Mouse (Mus musculus): ENCODE measurements at regions not wholly inside any gene's neighbourhood (a gene's known extent, or its start where the extent isn't known, plus 50 kb on each side); places are given as distances from the start of the nearest gene placed in this dataset.

DNA sequence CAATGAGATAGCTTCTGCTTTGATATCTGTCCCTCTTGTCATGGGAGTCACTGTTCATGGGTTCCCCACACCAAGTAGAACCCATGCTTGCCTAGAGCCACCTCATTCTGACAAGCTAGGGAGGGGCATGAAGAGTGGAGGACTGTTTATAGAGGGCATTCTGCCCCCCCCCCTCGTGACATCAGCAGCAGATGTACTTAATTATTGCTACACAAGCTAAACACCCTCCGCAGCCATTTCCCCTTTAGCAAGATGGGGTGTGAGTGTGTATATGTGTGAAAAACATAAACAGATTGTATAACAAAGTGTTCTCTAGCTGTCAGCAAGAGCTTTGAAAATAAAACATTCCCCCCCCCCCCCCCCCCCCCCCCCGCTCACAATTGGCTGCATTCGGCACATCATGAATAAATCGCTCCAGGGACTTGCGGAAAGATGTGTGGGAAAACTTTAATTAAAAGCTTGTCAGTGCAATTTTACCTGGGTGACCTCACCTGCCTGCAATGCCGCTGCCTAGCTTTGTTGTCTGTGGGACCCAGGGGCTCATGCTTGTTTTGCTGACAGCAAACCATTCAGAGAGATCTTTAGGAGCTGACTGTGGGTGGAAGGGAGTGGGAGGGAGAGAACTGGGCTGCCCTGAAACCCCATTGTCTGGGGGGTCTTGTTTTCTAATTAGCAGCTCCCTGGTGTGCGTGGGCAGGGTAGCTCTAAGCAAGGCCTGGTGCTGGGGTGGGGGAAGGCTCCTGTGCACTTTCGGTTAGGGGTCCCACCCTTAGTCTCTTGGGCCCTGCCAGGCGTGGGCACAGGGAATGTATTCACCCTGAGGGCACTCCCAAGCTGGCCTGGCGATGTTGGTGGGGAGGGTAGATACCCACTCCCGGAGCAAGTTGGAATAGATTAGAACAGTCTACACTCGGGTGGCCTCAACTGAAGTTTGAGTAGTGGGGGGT, 63.4 kb downstream of the Irx2 start:
- DNase-seq (ENCODE audit: low spot score in 2 of 2), result no peak

DNA sequence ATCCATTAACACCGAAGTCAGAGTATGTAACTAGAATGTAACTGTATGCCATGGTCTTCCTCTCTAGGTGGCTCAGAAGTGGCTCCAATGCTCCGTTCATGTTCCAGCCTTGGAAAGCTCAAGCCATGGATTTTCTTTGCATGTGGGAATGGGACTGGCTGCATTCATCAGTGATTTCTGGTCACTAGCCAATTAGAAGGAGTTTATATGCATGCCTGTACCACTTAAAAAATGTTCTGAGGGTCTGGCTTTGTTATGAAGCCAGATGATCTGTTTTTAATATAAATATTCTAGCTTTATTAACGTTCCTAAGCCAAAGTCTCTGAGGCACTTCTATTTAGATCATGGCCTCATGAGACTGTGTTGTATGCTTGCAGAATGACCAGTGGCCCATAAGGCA, 78.8 kb downstream of the Irx2 start:
- no peak for DNase-seq (ENCODE audit: low spot score in 2 of 2)

DNA sequence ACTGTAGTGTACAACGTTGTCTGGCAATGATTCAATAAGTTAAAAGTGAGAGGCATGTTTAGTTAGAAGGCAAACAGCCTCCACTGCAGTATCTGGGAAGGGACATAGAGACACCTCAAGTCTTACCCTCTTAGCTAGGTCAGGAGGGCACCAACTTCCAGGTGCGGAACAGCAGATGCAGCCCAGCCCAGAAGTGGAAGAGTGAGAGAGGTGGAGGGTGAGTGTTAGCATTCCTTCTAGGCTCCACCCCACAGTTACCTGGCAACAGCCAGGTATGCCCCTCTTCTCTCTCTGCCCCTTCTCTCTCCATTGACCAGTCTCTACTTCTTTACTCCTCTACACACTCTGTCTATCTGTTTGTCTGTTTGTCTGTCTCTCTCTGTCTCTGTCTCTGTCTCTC, 80.1 kb downstream of the Irx2 start:
- DNase-seq (ENCODE audit: low spot score in 2 of 2), result no peak

DNA sequence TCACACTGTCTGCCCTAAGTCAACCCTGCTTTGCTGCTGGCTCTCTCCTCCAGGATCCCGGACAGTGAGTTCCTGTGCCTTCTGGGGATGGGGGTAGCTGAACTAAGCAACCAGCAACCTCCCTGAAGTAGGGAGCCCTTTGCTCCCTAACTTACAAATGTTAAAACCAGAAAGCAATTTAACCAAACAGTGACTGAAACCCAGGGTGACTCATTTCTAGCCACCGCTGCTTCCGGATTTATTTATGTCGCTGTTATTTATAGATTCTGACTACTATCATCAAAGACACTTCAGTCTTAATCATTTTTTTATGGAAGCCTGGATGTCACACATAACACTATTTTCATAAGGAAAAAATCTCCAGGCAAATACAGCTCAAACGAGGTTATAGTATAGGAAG, 81.4 kb downstream of the Irx2 start:
- DNase-seq (ENCODE audit: low spot score in 2 of 2), result no peak

DNA sequence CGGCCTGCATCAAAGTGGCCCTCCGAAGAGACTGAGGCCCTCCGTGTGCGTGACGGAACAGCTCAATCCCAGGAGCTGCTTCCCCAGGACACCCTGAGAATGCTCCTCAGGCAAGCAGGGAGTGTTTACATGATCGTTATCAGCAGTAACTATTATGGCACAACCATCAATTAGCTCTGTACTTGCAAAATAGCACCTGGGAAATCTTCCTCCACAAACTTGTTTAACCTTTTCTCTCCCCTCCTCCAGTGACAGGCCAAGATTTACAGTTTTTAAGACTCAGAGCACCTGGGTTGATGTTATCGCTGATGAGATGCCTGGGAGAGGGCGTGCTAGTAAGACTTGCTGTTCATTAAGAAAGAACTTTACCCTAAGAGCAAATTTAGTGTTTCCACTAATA, 82.5 kb downstream of the Irx2 start:
- no peak for DNase-seq (ENCODE audit: low spot score in 2 of 2)

DNA sequence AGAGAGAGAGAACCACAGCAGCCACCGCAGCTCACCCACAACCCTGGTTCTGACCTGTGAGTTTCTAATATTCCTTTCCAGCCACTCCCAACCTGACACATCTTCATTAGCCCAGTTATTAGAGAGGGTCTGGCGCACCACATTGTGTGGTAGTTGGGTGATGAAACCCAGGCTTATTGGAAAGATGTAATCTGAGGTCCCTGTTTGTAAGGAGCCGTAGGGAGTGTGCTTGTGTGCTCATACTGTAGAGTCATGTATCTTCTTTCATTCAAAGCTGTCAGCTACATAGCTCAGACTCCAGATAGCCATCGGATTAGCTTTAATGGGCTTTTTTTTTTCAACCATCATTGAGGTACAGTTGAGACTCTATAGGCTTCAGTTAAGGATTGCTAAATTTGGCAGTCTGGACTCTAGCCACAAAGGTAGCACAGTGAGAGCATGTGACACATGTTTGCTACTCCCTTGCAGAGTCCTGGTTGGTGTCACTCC, 83.3 kb downstream of the Irx2 start:
- DNase-seq (ENCODE audit: low spot score in 2 of 2), result no peak

DNA sequence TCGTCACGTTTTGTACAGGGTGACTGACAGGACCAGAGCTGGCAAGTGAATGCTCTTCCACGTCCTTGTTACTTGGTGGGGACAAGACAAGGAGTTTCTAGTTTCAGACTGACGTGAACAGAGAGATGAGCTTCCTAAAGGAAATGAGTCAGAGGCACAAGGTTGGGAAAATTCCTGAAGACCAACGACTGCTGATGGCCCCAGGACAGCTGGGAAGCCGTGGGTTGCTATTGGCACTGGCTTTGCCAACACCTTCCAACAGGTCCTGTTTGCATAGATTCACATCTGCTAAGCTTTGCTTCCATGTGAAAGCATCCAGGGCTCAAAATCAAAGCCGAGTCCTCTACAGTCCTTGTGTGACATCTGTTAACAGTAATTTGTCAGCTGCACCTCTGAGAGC, 86.2 kb downstream of the Irx2 start:
- DNase-seq (ENCODE audit: low spot score in 2 of 2), result no peak

DNA sequence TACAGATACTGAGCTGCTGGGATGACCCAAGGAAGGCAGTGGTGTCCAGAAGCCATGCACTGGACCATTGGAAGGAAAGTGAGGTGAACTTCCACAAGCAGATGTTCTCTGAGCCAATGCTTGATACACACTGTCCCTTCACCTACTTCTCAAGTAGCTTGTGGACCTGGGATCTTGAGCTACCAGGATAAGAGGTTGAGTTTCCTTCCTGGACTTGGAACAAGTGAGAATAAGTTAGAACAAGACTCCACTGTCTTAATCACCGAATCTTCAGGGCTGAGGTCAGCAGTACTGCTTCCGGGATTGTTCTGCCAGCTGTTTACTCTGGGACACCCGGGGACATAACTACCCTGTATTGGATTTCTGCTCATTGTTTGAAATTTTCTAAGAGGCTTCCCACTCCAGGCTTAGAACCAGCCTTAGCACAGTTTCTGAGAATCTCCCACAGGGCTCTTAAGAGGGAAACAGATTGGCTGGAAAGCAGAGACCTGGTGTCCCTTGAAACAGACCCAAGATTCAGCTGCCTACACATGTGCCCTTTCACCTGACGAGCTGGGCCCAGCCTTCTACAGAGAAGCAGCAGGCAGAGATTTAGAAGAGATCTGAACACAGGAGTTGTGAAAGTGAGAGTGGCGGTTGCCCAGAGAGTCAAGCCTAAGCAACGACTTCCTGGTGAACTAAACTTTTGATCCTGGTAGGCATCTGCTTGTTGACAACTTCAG, 87.5 kb downstream of the Irx2 start:
- no peak for DNase-seq (ENCODE audit: low spot score in 2 of 2)

DNA sequence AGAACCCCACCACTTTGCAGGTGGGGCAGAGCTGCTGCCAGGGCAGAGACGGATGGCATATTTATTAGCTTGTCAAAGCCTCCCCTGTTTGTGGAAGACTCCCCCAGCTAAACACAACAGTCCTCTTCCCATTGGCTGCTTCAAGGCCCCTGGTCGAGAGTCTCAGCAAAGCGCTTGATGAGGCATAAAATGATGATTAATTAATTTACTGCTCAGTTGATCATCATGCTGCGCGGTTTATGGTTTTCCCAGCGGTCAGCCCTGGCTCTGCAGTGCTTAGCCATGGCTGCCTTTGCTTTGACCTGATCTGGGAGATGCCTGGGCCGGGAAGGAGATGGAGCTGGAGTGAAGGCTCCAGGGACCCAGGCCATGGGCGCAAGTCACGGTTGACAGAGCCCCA, 98.5 kb downstream of the Irx2 start:
- DNase-seq (ENCODE audit: low spot score in 2 of 2), result no peak

DNA sequence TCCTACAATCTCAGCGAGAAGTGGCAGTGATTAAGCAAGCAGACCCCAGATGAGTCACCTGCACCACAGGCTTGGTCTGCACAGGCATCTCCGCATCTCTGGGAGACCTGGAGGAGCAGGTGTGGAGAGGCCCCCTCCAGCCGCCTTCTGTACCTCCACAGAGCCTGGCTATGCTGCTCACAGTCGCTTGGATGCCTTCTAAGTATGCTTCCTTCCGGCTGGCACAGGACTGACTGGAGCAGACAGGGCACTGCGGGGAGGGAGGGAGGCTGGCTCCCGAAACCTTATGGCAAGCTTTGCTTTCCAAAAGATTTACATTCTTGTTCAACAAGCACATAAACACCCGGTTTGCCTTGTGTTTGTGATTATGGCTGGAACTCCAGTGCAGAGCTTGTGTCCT, 107.3 kb downstream of the Irx2 start:
- no peak for DNase-seq (ENCODE audit: low spot score in 2 of 2)

DNA sequence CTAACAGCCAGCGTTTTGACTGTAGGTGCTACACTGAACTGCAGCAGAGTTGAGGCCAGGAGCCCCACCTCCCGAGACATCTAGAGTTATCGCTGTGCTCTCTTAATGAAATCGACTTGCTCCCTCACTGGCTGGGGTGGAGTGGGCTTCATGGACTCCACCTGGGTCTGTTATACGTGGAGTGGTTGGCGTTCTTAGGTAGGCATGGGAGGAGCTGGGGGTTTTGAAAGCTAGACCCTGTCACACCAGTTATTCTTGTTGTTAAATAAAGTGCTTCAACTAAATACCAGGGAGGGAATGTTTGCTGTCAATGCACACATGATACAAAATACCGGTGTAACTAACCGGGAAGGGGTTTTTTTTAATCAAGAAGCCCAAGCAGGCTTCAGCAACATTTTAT, 108.4 kb downstream of the Irx2 start:
- no peak for DNase-seq (ENCODE audit: low spot score in 2 of 2)

DNA sequence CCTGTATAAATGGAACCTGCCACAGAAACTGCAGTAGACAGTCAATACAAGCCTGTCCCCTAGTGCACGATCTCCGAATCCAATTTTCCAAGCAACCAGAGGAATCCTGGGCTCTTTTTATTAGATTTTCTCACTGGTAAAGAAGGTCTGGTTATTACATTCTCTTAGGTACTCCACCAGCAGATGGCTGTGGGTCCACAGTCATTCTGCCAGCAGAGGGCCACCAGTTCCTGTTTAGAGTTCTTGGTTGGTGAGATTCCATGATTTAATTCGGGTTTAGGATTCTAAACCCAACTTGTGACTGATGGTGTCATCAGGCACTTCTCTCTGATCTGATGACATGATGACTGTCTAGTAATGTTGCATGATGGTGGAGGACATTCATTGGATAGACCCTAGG, 118.6 kb downstream of the Irx2 start:
- no peak for DNase-seq (ENCODE audit: low spot score in 2 of 2)

DNA sequence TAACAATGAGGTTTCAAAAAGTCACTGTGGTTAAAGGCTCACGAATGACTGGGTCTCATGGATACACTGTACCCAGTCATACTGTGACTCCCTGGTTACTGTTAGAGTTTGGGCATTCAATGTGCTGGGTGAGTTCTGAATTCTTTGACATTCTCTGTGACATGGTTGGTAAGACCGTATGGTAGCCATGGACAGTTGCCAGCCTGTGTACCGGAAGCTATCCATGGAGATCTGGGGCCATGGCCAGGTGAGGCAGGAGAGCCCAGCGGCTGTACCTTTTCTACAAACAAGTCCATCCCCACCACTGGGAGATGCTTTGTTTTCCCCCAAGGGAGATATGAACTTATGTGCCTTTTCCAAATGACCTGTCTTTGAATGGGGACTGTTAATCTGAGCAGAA, 126.4 kb downstream of the Irx2 start:
- no peak for DNase-seq (ENCODE audit: low spot score in 2 of 2)

DNA sequence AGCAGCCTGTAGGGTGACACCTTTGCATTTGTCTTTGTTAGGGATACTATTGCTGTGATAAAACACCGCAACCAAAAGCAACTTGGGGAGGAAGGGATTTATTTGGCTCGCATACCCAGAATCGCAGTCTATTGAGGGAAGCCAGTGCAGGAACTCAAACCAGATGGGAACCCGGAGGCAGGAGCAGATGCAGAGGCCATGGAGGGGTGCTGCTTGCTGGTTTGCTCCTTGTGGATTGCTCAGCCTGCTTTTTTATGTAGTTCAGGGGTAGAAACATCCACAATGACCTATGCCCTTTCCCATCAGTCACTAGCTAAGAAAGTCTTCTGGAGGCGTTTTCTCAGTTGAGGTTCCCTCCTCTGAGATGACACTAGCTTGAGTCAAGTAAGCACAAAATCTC, 133.9 kb downstream of the Irx2 start:
- no peak for DNase-seq (ENCODE audit: low spot score in 2 of 2)

DNA sequence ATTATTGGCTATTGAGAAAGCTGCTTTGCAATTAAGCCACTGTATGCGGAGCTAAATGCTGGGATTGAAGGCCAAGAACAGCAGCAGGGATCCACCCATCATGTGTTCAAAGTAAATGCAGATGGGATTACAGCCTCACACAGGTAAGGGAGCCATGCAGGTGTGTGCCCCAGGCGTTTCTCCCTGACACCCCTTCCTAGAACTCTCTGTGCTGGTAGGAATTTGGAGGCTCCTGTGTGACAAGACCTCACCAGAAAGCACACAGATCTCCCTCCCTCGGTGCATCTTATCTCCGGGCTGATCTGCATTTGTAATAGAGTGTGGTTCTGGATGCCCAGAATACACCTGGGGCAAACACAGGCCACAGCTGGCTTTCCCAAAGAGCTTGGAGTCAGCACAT, 134.7 kb downstream of the Irx2 start:
- DNase-seq (ENCODE audit: low spot score in 2 of 2), result no peak

DNA sequence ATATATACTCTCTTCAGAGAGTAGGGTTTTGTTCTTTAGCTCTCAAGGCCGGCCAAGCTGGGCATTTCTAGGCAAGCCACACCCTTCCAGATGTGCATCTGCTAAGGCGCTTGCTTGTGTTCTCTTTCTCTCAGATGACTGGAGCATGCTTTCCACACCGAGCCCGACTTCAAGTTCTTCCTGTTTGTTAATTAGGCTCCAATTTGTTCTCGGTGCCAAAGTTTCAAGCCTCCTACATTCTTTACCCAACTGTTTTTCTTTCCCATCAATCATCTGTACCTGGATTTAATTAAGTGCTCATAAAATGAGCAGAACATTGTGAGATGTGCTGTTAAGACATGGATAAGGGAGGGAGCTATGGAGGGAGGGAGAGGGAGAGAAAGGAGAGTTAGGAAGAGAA, 138.7 kb downstream of the Irx2 start:
- no peak for DNase-seq (ENCODE audit: low spot score in 2 of 2)

DNA sequence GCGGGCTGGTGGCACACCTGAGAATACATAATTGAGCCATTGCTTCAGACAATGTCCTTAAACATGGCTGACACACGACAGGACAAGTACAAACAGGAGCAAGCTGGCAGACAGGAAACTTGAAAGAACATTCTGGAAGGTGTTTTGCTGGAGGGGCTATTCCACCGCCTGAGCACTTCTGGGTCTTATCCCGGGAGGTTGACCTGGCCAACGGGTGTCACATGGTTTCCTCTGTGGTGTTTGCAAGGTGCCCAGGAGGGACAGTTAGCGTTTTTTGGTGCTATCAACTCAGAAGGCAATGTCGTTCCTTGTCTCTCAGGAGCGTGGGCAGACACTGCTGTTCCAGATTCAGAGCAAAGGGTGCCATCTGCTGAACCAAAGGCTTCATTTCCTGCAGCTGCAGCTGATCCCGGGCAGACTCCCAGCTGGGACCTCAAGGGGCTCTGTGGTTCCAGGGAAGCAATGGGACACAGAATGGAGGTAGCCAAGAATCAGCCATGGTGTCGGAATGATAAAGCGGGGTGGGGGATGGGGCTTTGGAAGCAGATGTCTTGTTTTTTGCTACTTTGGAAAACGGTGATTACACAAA, 140.5 kb downstream of the Irx2 start:
- peak in 1 of 2 experiments; percentile 14 for DNase-seq (ENCODE audit: low spot score in 2 of 2)

DNA sequence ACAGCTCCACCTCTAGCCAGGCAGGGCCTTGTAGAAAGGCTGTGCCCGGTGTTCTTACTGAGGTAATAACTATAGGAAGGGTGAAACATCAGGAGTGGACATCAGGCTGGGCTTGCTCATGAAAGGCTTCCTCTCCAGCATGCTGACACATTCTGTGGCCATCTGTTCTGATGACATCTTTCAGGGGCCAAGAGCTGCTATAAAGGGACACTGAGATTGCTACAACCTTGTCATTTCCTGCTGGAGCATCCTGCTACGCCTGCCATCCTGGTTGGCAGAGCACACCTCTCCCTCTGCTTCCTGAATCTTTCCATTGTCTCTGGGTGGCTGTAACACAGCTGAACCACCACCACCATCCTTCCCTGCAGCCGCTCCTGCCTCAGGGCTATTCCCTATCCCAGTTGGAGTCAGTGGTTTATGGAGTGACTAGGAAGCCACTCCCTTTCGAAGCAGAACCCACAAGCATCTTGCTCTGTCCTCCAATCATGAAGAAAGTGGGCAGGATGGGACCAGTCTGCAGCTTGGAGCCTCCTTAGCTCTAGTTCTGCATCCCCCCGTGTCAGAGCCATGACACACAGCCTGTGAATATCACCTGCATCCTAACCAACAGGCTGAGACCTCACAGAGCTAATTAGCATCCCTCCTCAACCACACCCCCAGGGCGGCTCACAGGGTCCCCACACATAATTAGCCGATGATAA, 154.6 kb downstream of the Irx2 start:
- DNase-seq (ENCODE audit: low spot score in 2 of 2), result no peak

DNA sequence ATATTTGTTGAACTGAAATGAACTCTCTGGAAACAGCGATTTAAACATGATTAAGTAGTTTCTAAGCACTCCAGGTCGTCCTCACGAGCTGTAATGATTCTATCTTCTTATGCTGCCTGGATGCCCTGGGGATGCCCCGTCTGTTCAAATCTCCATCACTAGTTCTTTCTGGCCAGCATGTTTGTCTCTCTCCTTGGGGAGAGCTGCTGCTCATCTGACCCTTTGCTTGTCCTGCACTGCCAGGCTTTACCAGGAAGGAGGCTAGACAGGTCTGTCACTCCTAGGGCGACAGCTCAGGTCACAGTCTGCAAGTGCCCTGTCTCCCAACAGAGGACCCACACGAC, 155.1 kb downstream of the Irx2 start:
- no peak for DNase-seq (ENCODE audit: low spot score in 2 of 2)

DNA sequence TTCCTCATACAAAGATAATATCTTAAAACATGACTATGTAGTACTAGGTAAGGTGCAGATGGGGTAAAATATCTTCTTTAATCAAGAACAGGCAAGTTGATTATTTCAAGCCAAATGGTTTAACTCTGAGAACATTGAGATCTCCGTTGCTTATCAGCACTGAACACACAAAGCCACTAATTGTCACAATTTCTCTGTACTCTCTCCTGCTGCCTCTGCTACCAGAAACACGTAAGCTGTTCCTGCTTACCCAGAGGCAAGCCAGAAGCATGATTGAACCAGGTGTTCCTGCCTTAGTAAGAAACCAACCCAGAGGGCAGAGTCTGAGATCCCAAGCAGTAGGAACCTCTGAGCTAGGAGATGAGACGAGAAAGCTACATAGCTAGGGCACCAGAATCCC, 164.1 kb downstream of the Irx2 start:
- no peak for DNase-seq (ENCODE audit: low spot score in 2 of 2)

DNA sequence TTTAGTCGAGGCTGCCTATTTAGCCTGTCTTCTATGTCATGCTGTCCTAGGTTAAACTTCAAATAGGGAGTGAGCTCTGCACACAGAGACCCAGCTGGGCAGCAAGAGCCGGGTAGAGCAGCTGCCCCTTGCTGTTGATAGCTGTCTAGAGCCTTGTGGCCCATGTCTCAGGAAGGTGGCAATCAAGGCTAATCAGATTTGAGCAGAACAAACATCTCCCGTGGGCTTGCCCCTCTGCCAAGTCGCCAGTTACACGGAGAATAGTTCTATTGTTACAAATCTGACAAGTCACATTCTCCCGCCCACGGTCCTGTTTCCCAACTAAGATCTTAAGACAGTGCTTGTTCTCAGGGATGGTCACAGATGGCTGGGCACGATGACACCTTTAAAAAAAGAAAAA, 171.4 kb downstream of the Irx2 start:
- no peak for DNase-seq (ENCODE audit: low spot score in 2 of 2)

DNA sequence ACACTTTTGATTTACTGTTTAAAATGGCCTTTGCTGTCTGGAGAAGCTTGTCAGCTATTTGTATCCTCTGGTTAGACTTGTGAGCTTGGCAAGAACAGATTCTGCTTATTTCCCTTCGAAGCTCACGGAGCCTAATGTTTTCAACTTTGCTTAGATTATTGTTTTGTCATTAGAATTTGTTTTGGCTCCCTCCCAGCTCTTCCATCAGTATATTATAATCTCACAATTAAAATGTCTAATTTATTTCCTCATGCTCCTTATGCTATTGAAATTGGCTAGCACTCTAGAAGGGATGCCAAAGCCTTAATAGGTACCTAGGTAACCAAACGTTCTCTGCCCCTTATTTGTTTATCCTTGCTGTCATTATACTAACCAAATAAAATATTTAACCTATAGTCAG, 171.9 kb downstream of the Irx2 start:
- DNase-seq (ENCODE audit: low spot score in 2 of 2), result no peak

All from gastrocnemius, postnatal 4 days (tissue).